Mouse (Mus musculus): ENCODE data around the gene Slc12a9. TPM values are rescaled to one million over a fixed set of nuclear protein-coding genes. Genes with fewer than 3 reads are reported as not detected.

The Slc12a9 gene
- polyA plus RNA-seq, 1 experiment from 2014 or later: 6.5 TPM

GRCm38 (mm10) chr5:137352011-137352975 is 18.9 kb upstream of the Slc12a9 start:
- ATAC-seq (ENCODE audit: low FRiP score, low TSS enrichment): no peak
- peak overlapping the region; percentile 96 for H3K27ac ChIP-seq (replicated peaks)
- no peaks in the 10 kb centered on the region for H3K27me3 ChIP-seq (ENCODE audit: control insufficient read depth, insufficient read depth, low read length)
- H3K4me1 ChIP-seq (replicated peaks; ENCODE audit: control insufficient read depth, insufficient read depth): peaks cover 5% of the 10 kb centered on the region; the same call in 1 of the 2 replicates
- H3K9me3 ChIP-seq (ENCODE audit: control insufficient read depth, low read length): no peaks in the 10 kb centered on the region
- TF ChIP-seq EP300 (optimal IDR thresholded peaks at IDR 0.05) (no peak), CTCF (IDR thresholded peaks at IDR 0.05; ENCODE audit: low read depth) (no peak)
- H3K4me2 ChIP-seq (replicated peaks; ENCODE audit: low read depth): peak overlapping the region; percentile 91
- H3K4me3 ChIP-seq (ENCODE audit: low read depth, low read length): peak overlapping the region; percentile 81
- 13% methylated on average over 16 of the region's 16 CpGs for WGBS
- peaks cover 11% of the 10 kb centered on the region for H3K36me3 ChIP-seq (ENCODE audit: control insufficient read depth, insufficient read depth, low read length)
- DNase-seq (ENCODE audit: low spot score): peak; percentile 46
- peak overlapping the region; percentile 88 for H3K9ac ChIP-seq (ENCODE audit: low read length)

DNA sequence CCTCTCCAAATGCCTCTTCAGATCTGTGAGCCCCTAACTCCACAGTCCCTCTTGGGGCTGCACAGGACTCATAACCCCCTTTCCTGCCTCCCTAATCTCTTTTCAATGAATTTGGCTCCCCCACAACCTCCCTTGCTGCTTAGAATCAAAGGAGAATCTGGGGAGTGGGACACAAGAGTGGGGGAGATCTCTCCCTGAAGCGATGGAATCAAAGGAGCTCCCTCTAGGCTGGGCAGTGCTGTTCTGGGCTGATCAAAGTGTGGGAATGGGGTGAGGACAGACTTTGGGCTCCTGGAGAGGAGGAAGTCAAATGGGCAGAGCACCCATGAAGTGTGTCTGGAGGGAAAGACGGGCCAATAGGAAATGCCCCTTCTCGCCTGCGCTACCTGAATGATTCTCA is 18.0 kb upstream of the Slc12a9 start:
- peak overlapping the region; percentile 91 for H3K4me2 ChIP-seq (replicated peaks; ENCODE audit: low read depth)
- DNase-seq (ENCODE audit: low spot score): no peak
- H3K4me3 ChIP-seq (ENCODE audit: low read depth, low read length): peak overlapping the region; percentile 81
- no peaks in the 10 kb centered on the region for H3K27me3 ChIP-seq (ENCODE audit: control insufficient read depth, insufficient read depth, low read length)
- WGBS: 12% methylated on average over 4 of the region's 4 CpGs
- H3K9me3 ChIP-seq (ENCODE audit: control insufficient read depth, low read length): no peaks in the 10 kb centered on the region
- peak overlapping the region; percentile 88 for H3K9ac ChIP-seq (ENCODE audit: low read length)
- H3K36me3 ChIP-seq (ENCODE audit: control insufficient read depth, insufficient read depth, low read length): peaks cover 10% of the 10 kb centered on the region
- H3K27ac ChIP-seq (replicated peaks): peak overlapping the region; percentile 96
- H3K4me1 ChIP-seq (replicated peaks; ENCODE audit: control insufficient read depth, insufficient read depth): peaks cover 5% of the 10 kb centered on the region; the same call in 1 of the 2 replicates
- no peak for ATAC-seq (ENCODE audit: low FRiP score, low TSS enrichment)
- TF ChIP-seq EP300 (optimal IDR thresholded peaks at IDR 0.05) (no peak), CTCF (IDR thresholded peaks at IDR 0.05; ENCODE audit: low read depth) (no peak)

- no peak for ATAC-seq (ENCODE audit: low FRiP score, low TSS enrichment)
- TF ChIP-seq EP300 (optimal IDR thresholded peaks at IDR 0.05) (no peak), CTCF (IDR thresholded peaks at IDR 0.05; ENCODE audit: low read depth) (no peak)
- 6% methylated on average over 8 of the region's 8 CpGs for WGBS
Measured at GRCm38 (mm10) chr5:137351058-137351380, 17.6 kb upstream of the Slc12a9 start.

GRCm38 (mm10) chr5:137350205-137351057 is 17.0 kb upstream of the Slc12a9 start:
- DNase-seq (ENCODE audit: low spot score): no peak

More at GRCm38 (mm10) chr5:137351058-137351380, 17.6 kb upstream of the Slc12a9 start:
- DNase-seq (ENCODE audit: low spot score): no peak
- H3K36me3 ChIP-seq (ENCODE audit: control insufficient read depth, insufficient read depth, low read length): peaks cover 7% of the 10 kb centered on the region
- H3K4me2 ChIP-seq (replicated peaks; ENCODE audit: low read depth): peak overlapping the region; percentile 91
- peaks cover 5% of the 10 kb centered on the region; the same call in 1 of the 2 replicates for H3K4me1 ChIP-seq (replicated peaks; ENCODE audit: control insufficient read depth, insufficient read depth)
- peak overlapping the region; percentile 81 for H3K4me3 ChIP-seq (ENCODE audit: low read depth, low read length)
- H3K9me3 ChIP-seq (ENCODE audit: control insufficient read depth, low read length): no peaks in the 10 kb centered on the region
- H3K27me3 ChIP-seq (ENCODE audit: control insufficient read depth, insufficient read depth, low read length): no peaks in the 10 kb centered on the region
- H3K27ac ChIP-seq (replicated peaks): peak overlapping the region; percentile 96
- H3K9ac ChIP-seq (ENCODE audit: low read length): peak overlapping the region; percentile 88

DNA sequence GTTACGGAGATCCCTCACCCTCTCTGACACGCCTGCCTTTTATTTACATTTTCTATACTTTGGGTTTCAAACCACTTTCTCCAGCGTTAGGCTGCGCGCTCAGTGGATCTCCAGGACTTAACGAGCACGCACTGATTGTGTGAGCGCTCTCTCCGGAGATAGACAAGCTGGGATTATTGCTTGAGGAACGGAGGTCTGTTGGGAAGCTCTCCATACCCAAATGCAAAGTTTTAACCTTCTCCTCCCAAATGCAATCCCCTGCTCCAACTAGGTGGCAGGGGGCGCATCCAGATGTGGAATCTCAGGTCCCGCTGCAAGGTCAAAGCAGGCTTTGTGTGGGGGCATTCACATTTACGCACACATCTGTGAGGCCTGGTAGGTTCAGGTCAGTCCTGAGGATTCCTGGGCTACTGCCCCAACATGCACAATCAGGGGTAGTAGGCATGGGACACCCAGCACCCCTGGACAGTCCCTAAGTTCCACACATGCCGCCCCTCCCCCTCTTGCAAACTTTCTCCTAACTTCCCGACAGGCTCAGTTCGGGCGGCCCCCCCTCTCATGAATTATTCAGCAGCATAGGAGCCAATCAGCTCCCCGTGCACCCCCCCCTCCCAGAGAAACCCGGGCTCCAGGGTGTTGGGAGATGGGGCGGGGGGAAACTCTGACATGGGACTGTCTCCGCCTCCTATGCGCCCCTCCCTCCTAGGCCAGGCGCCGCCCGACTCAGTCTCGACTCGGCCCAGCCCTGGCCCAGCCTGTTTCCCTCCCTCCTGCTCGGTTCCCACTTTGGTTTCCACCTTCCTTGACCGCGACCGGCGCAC is 16.2 kb upstream of the Slc12a9 start, which contains the start of gene Ephb4:
TSS of gene Ephb4 (plus strand) at position 726 of the 821 bp plus-strand sequence.
- under 1% methylated on average over 26 of the region's 32 CpGs for WGBS
- TF ChIP-seq EP300 (optimal IDR thresholded peaks at IDR 0.05): peak; percentile 45
- peak; percentile 52 for TF ChIP-seq CTCF (IDR thresholded peaks at IDR 0.05; ENCODE audit: low read depth)
- H3K9me3 ChIP-seq (ENCODE audit: control insufficient read depth, low read length): no peaks in the 10 kb centered on the region
- H3K4me2 ChIP-seq (replicated peaks; ENCODE audit: low read depth): peak within 1 kb of the TSS; percentile 91
- peaks cover 5% of the 10 kb centered on the region; the same call in 1 of the 2 replicates for H3K4me1 ChIP-seq (replicated peaks; ENCODE audit: control insufficient read depth, insufficient read depth)
- H3K4me3 ChIP-seq (ENCODE audit: low read depth, low read length): peak within 1 kb of the TSS; percentile 81
- peaks cover 4% of the 10 kb centered on the region for H3K36me3 ChIP-seq (ENCODE audit: control insufficient read depth, insufficient read depth, low read length)
- H3K27ac ChIP-seq (replicated peaks): peak within 1 kb of the TSS; percentile 96
- DNase-seq (ENCODE audit: low spot score) (peak; percentile 92), ATAC-seq (ENCODE audit: low FRiP score, low TSS enrichment) (peak; percentile 93)
- no peaks in the 10 kb centered on the region for H3K27me3 ChIP-seq (ENCODE audit: control insufficient read depth, insufficient read depth, low read length)
- H3K9ac ChIP-seq (ENCODE audit: low read length): peak within 1 kb of the TSS; percentile 88

More at GRCm38 (mm10) chr5:137350205-137351057, 17.0 kb upstream of the Slc12a9 start:
- H3K27ac ChIP-seq (replicated peaks): peak overlapping the region; percentile 96
- H3K9me3 ChIP-seq (ENCODE audit: control insufficient read depth, low read length): no peaks in the 10 kb centered on the region
- no peaks in the 10 kb centered on the region for H3K27me3 ChIP-seq (ENCODE audit: control insufficient read depth, insufficient read depth, low read length)
- H3K4me3 ChIP-seq (ENCODE audit: low read depth, low read length): peak overlapping the region; percentile 81
- peak; percentile 47 for TF ChIP-seq EP300 (optimal IDR thresholded peaks at IDR 0.05)
- TF ChIP-seq CTCF (IDR thresholded peaks at IDR 0.05; ENCODE audit: low read depth): no peak
- peaks cover 5% of the 10 kb centered on the region; the same call in 1 of the 2 replicates for H3K4me1 ChIP-seq (replicated peaks; ENCODE audit: control insufficient read depth, insufficient read depth)
- peak; percentile 52 for ATAC-seq (ENCODE audit: low FRiP score, low TSS enrichment)
- WGBS: under 1% methylated on average over 55 of the region's 55 CpGs
- peak overlapping the region; percentile 88 for H3K9ac ChIP-seq (ENCODE audit: low read length)
- H3K4me2 ChIP-seq (replicated peaks; ENCODE audit: low read depth): peak overlapping the region; percentile 91
- peaks cover 7% of the 10 kb centered on the region for H3K36me3 ChIP-seq (ENCODE audit: control insufficient read depth, insufficient read depth, low read length)

Data from stomach, postnatal 0 days (tissue).